In the genomic region with DNA sequence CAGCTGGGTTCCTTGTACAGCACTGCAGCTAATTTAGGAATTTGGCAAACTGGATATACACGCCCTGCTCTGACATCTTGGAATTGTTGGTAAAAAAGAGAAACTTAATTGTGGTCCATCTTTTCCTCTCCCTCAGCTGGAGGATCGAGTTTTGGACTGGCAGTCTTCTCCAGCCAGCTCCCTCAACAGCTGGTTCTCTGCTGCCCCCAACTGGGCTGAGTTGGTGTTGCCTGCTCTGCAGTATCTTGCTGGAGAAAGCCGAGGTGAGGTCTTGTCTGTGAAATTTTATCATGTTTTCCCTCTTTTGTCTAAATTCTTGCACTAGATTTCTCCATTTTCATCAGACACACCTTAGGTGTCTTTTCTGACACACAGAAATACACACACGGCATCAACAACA, we compare ENCODE assay signal across 8 mouse cellular contexts. TPM values are rescaled to one million over a fixed set of nuclear protein-coding genes. Genes with fewer than 3 reads are reported as not detected.
DNase-seq lines count a peak whose midpoint lies in the region; ATAC-seq lines count a peak whose summit lies in the region.

No protein-coding gene starts in this region.

- H3K4me2 ChIP-seq in kidney, embryonic 14.5 days (replicated peaks; ENCODE audit: low read depth, low read length), result no peak overlapping the region

- no peak for ATAC-seq in kidney, embryonic 14.5 days (ENCODE audit: low FRiP score, low TSS enrichment)
- peak; percentile 90 for ATAC-seq in granulocyte monocyte progenitor cell, adult 5-6 weeks (replicated peaks; ENCODE audit: poor library complexity, severe bottlenecking)

- no peak overlapping the region for H3K27ac ChIP-seq in kidney, embryonic 14.5 days (ENCODE audit: low read depth, low read length)
- H3K27ac ChIP-seq in limb, embryonic 10.5 days, result no peak overlapping the region

- no peak overlapping the region for H3K9ac ChIP-seq in kidney, embryonic 14.5 days (ENCODE audit: low read depth, low read length)

- peak; percentile 37 to 74 for DNase-seq in kidney, adult 8-10 months
- peak; percentile 34 for DNase-seq in Muller cell, postnatal 12 days (ENCODE audit: inconsistent ontology term)
- peak; percentile 63 to 80 for DNase-seq in cerebellum, postnatal 25 days
- DNase-seq in limb, embryonic 10.5 days (ENCODE audit: low spot score), result peak; percentile 70
- peak; percentile 70 for DNase-seq in ovary, postnatal 36 days (ENCODE audit: low spot score)
- peak; percentile 54 for DNase-seq in urinary bladder, adult 2 months (ENCODE audit: low spot score)

- no peaks in the 10 kb centered on the region for H3K9me3 ChIP-seq in kidney, embryonic 14.5 days (ENCODE audit: control insufficient read depth, low read length)
- H3K9me3 ChIP-seq in limb, embryonic 10.5 days (replicated peaks), result no peaks in the 10 kb centered on the region

- no peaks in the 10 kb centered on the region for H3K27me3 ChIP-seq in kidney, embryonic 14.5 days (ENCODE audit: control insufficient read depth, insufficient read depth, low read length)
- H3K27me3 ChIP-seq in limb, embryonic 10.5 days (ENCODE audit: low read depth, poor library complexity, severe bottlenecking), result no peaks in the 10 kb centered on the region

- H3K4me3 ChIP-seq in kidney, embryonic 14.5 days (ENCODE audit: low read length), result no peak overlapping the region
- no peak overlapping the region for H3K4me3 ChIP-seq in limb, embryonic 10.5 days

- no peaks in the 10 kb centered on the region for H3K4me1 ChIP-seq in kidney, embryonic 14.5 days (ENCODE audit: control insufficient read depth, insufficient read depth, low read length)
- no peaks in the 10 kb centered on the region for H3K4me1 ChIP-seq in limb, embryonic 10.5 days

- peaks cover 90% of the 10 kb centered on the region for H3K36me3 ChIP-seq in kidney, embryonic 14.5 days (ENCODE audit: control insufficient read depth, insufficient read depth, low read length)
- peaks cover 100% of the 10 kb centered on the region for H3K36me3 ChIP-seq in limb, embryonic 10.5 days

- 52% methylated on average over 4 of the region's 4 CpGs for WGBS in kidney, embryonic 14.5 days
- 67% methylated on average over 4 of the region's 4 CpGs for WGBS in limb, embryonic 10.5 days

RNA-seq across cellular contexts. Expression of a gene that starts 14.4 kb away (rescaled TPM):
- polyA plus RNA-seq in kidney, embryonic 14.5 days (2014; fragmentation: Nextera tagmentation; extraction: Ambion mirVana), result 33.3 and 34.5 TPM in 2 replicates
- total RNA-seq in granulocyte monocyte progenitor cell, adult 5-6 weeks (2014; fragmentation: Nextera tagmentation), result 31.6 and 40.8 TPM in 2 replicates
- total RNA-seq in granulocyte monocyte progenitor cell, adult 5-6 weeks (2017), result 20.9 and 24.8 TPM in 2 replicates
- polyA plus RNA-seq in limb, embryonic 10.5 days (2016; fragmentation: Nextera tagmentation; extraction: Ambion mirVana), result 17.6 and 23.1 TPM in 2 replicates
- 17.6 and 17.8 TPM in 2 replicates for polyA plus RNA-seq in urinary bladder, adult 2 months (2012; rRNA removed)
